Mouse (Mus musculus): ENCODE data around the gene Fubp1. TPM values are rescaled to one million over a fixed set of nuclear protein-coding genes. Genes with fewer than 3 reads are reported as not detected.

The Fubp1 gene
- total RNA-seq, 2 experiments from 2014 or later: 216 to 229 TPM

GRCm38 (mm10) chr3:152271071-152271710 is 61.0 kb downstream of the Fubp1 start:
- no peak for DNase-seq
- intact Hi-C loops (cut with DNase I): no loop called here

GRCm38 (mm10) chr3:152271876-152272275 is 61.7 kb downstream of the Fubp1 start:
- intact Hi-C loops (cut with DNase I): no loop called here
- no peak for DNase-seq

GRCm38 (mm10) chr3:152272974-152273685 is 62.9 kb downstream of the Fubp1 start:
- intact Hi-C loops (cut with DNase I): no loop called here
- no peak for DNase-seq

- DNase-seq: no peak
Measured at GRCm38 (mm10) chr3:152275008-152275407, 64.8 kb downstream of the Fubp1 start.

GRCm38 (mm10) chr3:152276935-152277334 is 66.7 kb downstream of the Fubp1 start:
- intact Hi-C loops (cut with DNase I): no loop called here
- no peak for DNase-seq

More at GRCm38 (mm10) chr3:152275008-152275407, 64.8 kb downstream of the Fubp1 start:
- intact Hi-C loops (cut with DNase I): no loop called here

GRCm38 (mm10) chr3:152277912-152278311 is 67.7 kb downstream of the Fubp1 start:
- intact Hi-C loops (cut with DNase I): no loop called here

GRCm38 (mm10) chr3:152278431-152278830 is 68.2 kb downstream of the Fubp1 start:
- no peak for DNase-seq
- intact Hi-C loops (cut with DNase I): no loop called here

More at GRCm38 (mm10) chr3:152277912-152278311, 67.7 kb downstream of the Fubp1 start:
- no peak for DNase-seq

GRCm38 (mm10) chr3:152282126-152282525 is 71.9 kb downstream of the Fubp1 start:
- intact Hi-C loops (cut with DNase I): no loop called here

GRCm38 (mm10) chr3:152284306-152284705 is 74.1 kb downstream of the Fubp1 start:
- no peak for DNase-seq
- intact Hi-C loops (cut with DNase I): no loop called here

More at GRCm38 (mm10) chr3:152282126-152282525, 71.9 kb downstream of the Fubp1 start:
- no peak for DNase-seq

GRCm38 (mm10) chr3:152284759-152285158 is 74.5 kb downstream of the Fubp1 start:
- intact Hi-C loops (cut with DNase I): no loop called here
- no peak for DNase-seq

Other genes starting within 250 kb of the Fubp1 start
- gene Gipc2, start 44.2 kb upstream of the Fubp1 start, total RNA-seq (2021): 1 to 10 TPM; 4.0 to 7.3 TPM
- 10 to 100 TPM; 38.4 to 42.9 TPM for gene Dnajb4, start 120 bp upstream of the Fubp1 start, total RNA-seq (2021)
- 1 to 10 TPM; 2.4 to 6.0 TPM for gene Nexn, start 55.9 kb downstream of the Fubp1 start, total RNA-seq (2021)
- 10 to 100 TPM; 49.6 to 52.0 TPM for gene Miga1, start 130.0 kb downstream of the Fubp1 start, total RNA-seq (2021)
- gene Usp33, start 136.1 kb downstream of the Fubp1 start, total RNA-seq (2021): 100 to 1,000 TPM; 120 to 129 TPM
- gene Zzz3, start 185.1 kb downstream of the Fubp1 start, total RNA-seq (2021): 10 to 100 TPM; 38.1 to 41.0 TPM

Measured in left cerebral cortex, postnatal 4 days (tissue).